Mouse (Mus musculus): ENCODE data around the gene Atcay. TPM values are rescaled to one million over a fixed set of nuclear protein-coding genes. Genes with fewer than 3 reads are reported as not detected.
"Not testable (repeated sequence)": the region's sequence is repeated elsewhere in the genome, so short reads cannot be mapped to it uniquely, and the experiment has no call there.

Atcay gene
- total RNA-seq, 1 experiment from 2014 or later, result 2.1 TPM

- DNase-seq, result no peak
These were observed 30.5 kb downstream of the Atcay start for GRCm38 (mm10) chr10:81200141-81200540.

DNA sequence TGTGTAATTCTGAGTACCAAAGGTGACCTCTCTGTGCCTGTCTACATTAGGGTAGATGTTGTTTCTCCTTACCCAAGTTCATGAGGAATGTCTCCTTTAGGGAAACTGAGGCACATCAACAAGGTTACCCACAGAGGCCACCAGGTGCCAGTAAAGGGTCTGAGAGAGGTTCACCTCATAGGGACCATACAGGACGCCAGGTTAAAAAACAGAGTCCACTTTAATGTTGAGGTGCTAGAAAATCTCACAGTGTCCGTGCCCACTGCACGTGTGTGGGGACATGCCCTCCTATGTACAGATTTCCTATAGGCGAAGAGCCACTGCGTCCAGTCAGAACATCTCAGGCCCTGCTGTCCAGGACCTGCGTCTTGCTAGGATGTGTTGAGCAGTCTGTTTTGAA, 31.6 kb downstream of the Atcay start:
- no peak for DNase-seq

- no peak for DNase-seq
These were observed 32.4 kb downstream of the Atcay start for GRCm38 (mm10) chr10:81198230-81198629.

DNA sequence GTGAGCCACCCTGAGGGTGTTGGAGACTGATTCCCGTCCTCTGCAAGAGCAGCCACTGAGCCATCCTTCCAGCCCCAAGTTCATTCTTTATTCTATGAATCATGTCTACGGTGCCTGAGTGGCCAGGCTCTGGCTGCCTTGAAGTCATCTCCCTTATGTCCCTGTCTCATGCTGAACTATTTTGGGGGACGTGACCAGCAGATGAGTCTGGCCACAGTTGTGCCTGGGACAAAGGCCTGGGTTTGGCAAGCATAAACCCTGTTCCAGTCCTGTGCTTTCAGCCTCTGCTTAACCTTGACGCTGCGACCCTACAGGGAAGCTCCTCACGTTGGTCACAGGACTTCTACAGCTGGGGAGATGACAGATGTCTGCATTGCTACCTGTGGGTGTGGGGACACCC, 33.3 kb downstream of the Atcay start:
- no peak for DNase-seq

- DNase-seq, result no peak
These were observed 34.1 kb downstream of the Atcay start for GRCm38 (mm10) chr10:81196470-81197065.

DNA sequence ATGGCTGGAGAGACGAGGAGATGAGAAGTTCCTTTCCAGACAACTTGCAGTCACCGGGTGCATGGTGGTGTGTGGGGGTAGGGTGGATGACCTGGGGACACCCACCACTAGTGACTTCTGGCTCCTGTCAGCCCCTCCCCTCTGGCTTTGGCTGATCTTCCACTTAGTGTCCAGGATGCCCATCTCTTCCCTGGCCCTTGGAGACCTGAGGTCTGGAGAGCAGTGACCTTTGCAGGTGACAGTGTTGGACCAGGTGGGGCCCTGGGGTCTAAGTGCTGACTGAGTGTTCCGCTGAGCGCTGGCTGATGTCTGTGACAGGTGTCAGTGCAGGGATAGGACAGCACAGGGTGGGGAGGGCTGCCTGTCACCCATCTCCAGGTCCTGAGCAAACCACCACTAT, 35.3 kb downstream of the Atcay start:
- DNase-seq, result no peak

DNA sequence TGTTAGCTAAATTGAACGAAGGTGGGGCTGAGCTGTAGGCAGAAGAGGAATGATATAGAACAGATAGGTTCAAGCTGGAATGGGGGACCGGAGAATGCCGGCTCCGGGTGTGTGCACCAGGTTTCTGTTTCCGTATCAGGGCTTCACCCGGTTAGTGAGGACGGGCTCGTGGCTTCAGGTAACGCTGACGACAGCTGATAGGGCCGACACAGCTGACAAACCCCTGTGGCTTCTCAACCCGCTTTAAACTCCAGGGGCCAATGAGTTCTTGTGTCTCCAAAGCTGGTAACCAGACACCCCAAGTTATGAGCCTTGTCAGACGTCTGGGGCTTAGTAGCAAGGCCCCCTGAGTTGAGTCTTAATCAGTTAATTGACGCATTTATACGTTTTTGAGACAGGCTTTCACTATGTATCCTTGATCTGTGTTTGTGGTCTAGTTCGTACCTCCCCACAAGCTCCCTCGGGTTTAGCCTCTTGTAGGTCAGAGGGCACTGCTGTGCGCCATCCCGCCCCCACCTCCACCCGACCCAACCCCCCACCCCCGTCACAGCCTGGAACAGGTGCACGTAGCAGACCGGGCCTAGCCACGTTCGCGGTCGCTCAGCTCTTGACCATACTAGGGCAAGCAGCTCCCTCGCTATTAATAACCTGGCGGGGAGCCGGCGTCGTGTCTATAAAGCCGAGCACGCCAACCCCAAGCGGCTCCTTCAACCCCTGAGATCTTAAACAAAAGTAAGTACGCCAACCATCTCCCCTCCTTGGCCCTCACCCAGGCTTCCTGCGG, 36.5 kb downstream of the Atcay start:
- no peak for DNase-seq

DNA sequence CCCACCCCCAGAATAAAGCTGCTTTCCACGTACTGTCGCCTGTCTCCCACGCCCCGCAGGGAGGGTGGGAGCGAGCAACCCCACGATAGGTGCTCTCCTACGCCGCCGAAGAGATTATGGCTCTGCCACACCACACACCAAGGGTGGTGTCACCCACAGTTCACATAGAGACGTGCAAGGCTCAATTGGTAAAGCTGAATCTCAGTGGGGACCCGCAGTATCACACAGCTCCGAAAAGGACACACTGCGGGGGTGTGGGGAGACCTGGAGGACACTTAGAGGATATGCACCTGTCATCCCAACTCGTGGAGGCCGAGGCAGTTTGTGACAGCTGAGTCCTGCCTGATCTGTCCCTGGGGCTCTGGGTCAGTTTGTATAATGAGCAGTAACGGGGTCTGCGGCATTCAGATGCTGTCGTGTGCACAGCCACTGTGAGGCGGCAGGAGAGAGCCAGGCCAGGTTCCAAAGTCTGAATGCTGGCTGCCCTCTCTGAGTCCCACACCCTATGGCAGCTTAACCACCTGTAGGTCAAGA, 37.6 kb downstream of the Atcay start:
- no peak for DNase-seq

DNA sequence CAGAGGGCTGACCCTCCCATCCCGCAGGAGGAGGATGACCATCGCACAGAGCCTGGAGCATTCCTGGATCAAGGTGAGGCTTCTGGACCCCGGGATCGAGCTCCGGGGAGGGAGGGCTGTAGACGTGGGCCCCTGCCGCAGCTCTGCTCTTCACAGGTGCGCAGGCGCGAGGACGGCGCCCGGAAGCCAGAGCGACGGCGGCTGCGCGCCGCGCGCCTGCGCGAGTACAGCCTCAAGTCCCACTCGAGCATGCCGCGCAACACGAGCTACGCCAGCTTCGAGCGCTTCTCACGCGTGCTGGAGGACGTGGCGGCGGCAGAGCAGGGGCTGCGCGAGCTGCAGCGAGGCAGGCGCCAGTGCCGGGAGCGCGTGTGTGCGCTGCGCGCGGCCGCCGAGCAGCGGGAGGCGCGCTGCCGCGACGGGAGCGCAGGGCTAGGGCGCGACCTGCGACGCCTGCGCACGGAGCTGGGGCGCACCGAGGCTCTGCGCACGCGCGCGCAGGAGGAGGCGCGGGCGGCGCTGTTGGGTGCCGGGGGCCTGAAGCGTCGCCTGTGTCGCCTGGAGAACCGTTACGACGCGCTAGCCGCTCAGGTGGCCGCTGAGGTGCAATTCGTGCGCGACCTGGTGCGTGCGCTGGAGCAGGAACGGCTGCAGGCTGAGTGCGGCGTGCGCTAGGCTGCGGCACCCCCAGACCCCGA, 38.2 kb downstream of the Atcay start:
- peak; percentile 90 for DNase-seq

- DNase-seq, result no peak
These were observed 39.2 kb downstream of the Atcay start for GRCm38 (mm10) chr10:81191342-81191982.

DNA sequence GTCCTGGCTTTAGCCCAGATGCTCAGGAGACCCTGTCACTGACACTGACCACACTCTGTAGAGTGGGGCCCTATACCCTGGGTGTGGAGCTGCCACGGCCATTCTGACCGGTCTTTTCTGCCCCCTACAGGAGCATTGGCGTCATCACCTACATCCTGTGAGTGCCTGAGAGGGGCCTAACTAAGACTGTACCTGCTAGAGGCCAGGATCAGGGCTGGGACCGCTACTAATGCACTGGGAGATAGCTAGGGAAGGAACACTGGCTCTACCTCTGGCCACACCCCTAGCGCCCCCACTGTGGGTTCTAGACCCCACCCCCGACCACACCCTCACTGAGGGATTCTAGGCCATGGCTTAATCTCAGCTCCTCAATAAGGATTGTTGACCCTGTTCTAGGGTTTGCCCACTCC, 39.7 kb downstream of the Atcay start:
- no peak for DNase-seq

GRCm38 (mm10) chr10:81190236-81190911, 40.3 kb downstream of the Atcay start:
- DNase-seq, result peak; percentile 64

DNA sequence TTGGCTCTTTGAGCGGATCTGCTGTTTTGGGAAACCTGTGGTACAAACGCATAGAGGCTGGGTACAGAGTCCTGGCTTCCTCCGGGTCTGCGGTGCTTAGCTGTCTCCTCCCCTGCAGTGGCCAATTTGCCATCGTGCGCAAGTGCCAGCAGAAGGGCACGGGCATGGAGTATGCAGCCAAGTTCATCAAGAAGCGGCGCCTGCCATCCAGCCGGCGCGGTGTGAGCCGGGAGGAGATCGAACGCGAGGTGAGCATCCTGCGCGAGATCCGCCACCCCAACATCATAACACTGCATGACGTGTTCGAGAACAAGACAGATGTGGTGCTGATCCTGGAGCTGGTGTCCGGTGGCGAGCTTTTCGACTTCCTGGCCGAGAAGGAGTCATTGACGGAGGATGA, 40.8 kb downstream of the Atcay start:
- DNase-seq, result no peak

- no peak for DNase-seq
These were observed 43.5 kb downstream of the Atcay start for GRCm38 (mm10) chr10:81187161-81187560.

DNA sequence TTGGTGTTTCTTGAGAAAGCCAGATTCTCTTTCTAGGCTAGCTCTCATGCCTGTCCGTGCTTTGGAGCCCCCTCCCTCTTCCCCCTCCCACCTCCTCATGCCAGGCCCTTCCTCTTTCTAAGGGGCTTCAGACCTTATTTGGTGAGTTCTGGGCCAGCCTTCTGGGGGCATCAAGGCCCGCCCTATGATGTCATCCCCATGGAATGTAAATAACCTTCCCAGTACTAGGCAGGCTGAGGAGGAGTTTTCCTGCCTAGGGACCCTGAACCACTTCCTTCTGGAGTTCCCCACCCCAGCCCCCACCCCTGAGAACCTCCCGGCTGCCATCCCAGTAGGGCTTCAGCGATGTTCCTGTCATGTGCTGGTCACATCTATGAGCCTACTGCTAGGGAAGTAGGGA, 45.9 kb downstream of the Atcay start:
- DNase-seq, result no peak

DNA sequence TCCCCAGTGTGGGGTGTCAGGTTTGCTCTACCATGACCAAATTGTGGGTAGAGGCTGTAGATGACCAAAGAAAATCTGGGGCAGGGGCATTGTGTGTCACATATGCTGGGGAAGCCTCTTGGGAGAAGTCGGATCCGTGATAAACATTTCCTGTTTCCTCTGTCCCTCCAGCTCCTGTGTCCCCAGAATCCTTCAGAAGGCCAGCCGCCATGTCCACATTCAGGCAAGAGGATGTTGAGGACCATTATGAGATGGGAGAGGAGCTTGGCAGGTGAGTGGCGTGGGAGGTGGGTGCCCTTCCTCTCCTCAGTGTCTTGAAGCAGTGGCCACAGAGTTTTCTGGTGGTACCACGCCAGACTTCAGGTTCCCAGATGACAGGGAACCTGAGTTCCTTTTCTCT, 46.8 kb downstream of the Atcay start, which contains the start of gene 4930442H23Rik:
4930442H23Rik (minus strand) TSS at position 45 of the 400 bp plus-strand sequence.
- no peak for DNase-seq

- peak; percentile 97 for DNase-seq
These were observed 48.0 kb downstream of the Atcay start, which contains the start of gene Dapk3 for GRCm38 (mm10) chr10:81182336-81183333. TSS of gene Dapk3 (plus strand) at chr10:81183005.

DNA sequence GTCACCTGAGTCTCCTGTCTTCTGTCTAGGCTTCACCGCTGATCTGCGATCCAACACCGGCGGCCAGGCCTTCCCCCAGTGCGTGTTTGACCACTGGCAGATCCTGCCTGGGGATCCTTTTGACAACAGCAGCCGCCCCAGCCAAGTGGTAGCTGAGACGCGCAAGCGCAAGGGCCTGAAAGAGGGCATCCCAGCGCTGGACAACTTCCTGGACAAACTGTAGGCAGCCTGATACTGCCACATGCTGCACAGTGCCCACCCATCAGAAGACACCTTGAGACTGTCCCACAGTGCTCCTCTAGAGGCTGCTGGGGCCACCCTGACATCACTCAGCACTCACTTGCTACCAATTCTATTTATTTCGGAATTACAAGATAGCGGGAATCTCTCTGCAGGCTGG, 48.8 kb downstream of the Atcay start:
- DNase-seq, result not testable (repeated sequence)

DNA sequence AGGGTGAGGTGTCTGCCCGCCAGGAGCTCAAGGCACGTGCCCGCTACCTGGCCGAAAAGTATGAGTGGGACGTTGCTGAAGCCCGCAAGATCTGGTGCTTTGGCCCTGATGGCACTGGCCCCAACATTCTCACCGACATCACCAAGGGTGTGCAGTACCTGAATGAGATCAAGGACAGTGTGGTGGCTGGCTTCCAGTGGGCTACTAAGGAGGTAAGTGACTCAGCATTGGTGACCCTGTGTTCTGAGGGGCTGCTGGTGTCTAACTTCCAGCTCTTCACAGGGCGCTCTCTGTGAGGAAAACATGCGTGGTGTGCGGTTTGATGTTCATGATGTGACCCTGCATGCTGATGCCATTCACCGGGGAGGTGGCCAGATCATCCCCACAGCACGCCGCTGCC, 49.7 kb downstream of the Atcay start:
- no peak for DNase-seq
